Mouse (Mus musculus): ENCODE measurements around the gene Cd19.

The Cd19 gene

DNA sequence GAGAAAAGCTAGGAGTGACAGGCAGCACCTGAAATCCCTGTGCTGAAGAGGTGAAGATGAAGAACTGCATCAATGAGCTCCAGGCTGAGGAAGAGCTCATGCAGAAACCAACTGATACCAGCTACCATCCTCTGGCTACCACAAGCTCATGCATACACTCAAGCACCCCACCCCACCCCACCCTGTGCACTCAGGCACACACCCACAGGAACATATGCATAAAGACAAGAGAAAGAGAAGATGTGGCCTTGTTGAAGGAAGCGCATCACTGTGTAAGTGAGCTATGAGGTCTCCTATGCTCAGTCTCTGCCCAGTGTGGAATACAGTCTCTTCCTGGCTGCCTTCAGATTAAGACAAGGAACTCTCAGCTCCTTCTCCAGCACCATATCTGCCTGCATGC, 26.5 kb downstream of the Cd19 start:
- in situ Hi-C loops (cut with MboI, MseI) = no loop called here

DNA sequence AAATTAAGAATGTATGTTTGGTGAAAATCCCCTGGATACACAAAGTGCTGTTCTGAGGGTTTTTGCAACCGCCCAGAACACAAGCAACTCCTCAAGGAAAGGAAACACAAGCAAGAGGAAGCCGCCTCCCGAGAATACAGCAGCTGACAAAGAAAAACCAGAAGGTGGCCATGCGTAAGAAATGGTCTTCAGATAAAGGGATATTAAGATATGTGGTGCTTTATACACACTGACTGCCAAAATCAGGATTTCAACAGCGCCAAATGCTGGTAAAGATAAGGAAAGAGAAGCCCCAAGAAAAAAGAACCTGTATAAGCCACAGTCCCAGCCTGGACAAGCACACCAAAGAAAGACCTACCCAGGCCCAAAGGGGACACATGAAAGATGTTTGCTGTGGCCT, 31.1 kb downstream of the Cd19 start:
- in situ Hi-C loops (cut with MboI, MseI) = no loop called here

- in situ Hi-C loops (cut with MboI, MseI) = no loop called here
Measured at GRCm38 (mm10) chr7:126377278-126378158, 37.2 kb downstream of the Cd19 start, which contains the start of gene Spns1. Gene Spns1, minus strand, starts transcription at chr7:126377450.

GRCm38 (mm10) chr7:126376903-126377277, 37.8 kb downstream of the Cd19 start:
- in situ Hi-C loops (cut with MboI, MseI) = no loop called here

- in situ Hi-C loops (cut with MboI, MseI) = no loop called here
Measured at GRCm38 (mm10) chr7:126375012-126375411, 39.7 kb downstream of the Cd19 start.

GRCm38 (mm10) chr7:126374526-126374925, 40.2 kb downstream of the Cd19 start:
- in situ Hi-C loops (cut with MboI, MseI) = loop anchor here (5.0 to 25.0 kb wide), 2 partner anchors 42 to 887 kb away; partner anchors contain the start of gene Nsmce1 (in 1 of the 2)

DNA sequence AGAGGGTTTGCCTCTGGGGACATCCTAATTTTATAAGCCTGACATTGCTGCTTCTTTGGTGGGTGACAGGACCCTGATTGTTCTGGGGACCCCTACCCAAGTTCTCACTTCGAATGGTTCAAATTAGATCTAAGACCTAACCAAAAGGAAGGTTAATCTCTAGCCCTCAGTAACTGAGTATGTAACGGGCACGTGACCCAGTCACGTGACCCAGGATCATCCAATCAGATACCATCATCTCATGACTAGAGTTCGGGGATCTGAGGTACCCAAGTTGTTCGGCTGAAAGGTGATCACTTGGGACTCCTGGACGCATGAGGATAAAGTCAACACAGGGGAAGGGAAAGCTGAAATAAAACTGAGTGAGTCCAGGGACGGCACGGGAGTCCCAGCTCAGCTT, 41.7 kb downstream of the Cd19 start:
- in situ Hi-C loops (cut with MboI, MseI) = loop anchor here (5.0 to 25.0 kb wide), 2 partner anchors 41 to 886 kb away; partner anchors contain the start of gene Nsmce1 (in 1 of the 2)

GRCm38 (mm10) chr7:126369393-126369792, 45.3 kb downstream of the Cd19 start, which contains the start of gene Lat:
Gene Lat, minus strand, starts transcription at chr7:126369570.
- in situ Hi-C loops (cut with MboI, MseI) = loop anchor here in 1 of 2 experiments (25.0 kb wide), 1 partner anchor 882 kb away; the partner anchor contains the start of gene Nsmce1

DNA sequence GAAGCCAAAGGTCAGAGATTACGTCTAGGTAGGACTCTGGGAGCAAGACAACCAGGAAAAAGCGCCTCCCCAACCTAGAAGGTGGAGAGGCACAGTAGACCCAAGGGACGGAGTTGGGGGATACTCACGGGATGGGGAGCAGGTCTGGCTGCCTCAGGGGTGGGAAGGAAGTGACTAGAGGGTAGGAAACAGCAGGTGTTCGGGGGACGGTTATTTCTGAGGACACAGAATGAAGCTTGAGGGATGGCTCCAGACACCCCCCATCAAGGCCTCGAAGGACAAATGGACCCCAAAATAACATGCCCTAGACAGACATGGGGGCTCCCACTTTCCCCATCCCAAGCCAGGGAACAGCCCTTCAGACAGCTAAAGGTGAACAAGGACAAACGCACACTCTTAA, 46.3 kb downstream of the Cd19 start:
- in situ Hi-C loops (cut with MboI, MseI) = loop anchor here in 1 of 2 experiments (25.0 kb wide), 1 partner anchor 881 kb away; the partner anchor contains the start of gene Nsmce1

- in situ Hi-C loops (cut with MboI, MseI) = loop anchor here in 1 of 2 experiments (25.0 kb wide), 1 partner anchor 880 kb away; the partner anchor contains the start of gene Nsmce1
Measured at GRCm38 (mm10) chr7:126367636-126368035, 47.1 kb downstream of the Cd19 start.

GRCm38 (mm10) chr7:126363038-126363437, 51.7 kb downstream of the Cd19 start:
- in situ Hi-C loops (cut with MboI, MseI) = loop anchor here in 1 of 2 experiments (25.0 kb wide), 1 partner anchor 876 kb away; the partner anchor contains the start of gene Nsmce1

GRCm38 (mm10) chr7:126359049-126359448, 55.6 kb downstream of the Cd19 start:
- in situ Hi-C loops (cut with MboI, MseI) = loop anchor here in 1 of 2 experiments (25.0 kb wide), 1 partner anchor 872 kb away; the partner anchor contains the start of gene Nsmce1
